Mouse (Mus musculus): ENCODE data around the gene Txnip.

Txnip gene

GRCm38 (mm10) chr3:96576690-96577541 lies 19.2 kb downstream of the Txnip start, which contains the start of gene Gm16253:
Gene Gm16253 (plus strand): TSS chr3:96576984.
- in situ Hi-C loops (cut with MboI; ENCODE audit: low pct_unique_long_range_greater_than_20kb in 1 of 2, low sequenced_read_pairs in 2 of 2, unreplicated experiment in 1 of 2), result no loop called here

GRCm38 (mm10) chr3:96577566-96577965 lies 19.8 kb downstream of the Txnip start:
- in situ Hi-C loops (cut with MboI; ENCODE audit: low pct_unique_long_range_greater_than_20kb in 1 of 2, low sequenced_read_pairs in 2 of 2, unreplicated experiment in 1 of 2), result no loop called here

GRCm38 (mm10) chr3:96578561-96579238 lies 20.9 kb downstream of the Txnip start:
- in situ Hi-C loops (cut with MboI; ENCODE audit: low pct_unique_long_range_greater_than_20kb in 1 of 2, low sequenced_read_pairs in 2 of 2, unreplicated experiment in 1 of 2), result no loop called here

GRCm38 (mm10) chr3:96579239-96579750 lies 21.5 kb downstream of the Txnip start:
- in situ Hi-C loops (cut with MboI; ENCODE audit: low pct_unique_long_range_greater_than_20kb in 1 of 2, low sequenced_read_pairs in 2 of 2, unreplicated experiment in 1 of 2), result no loop called here

GRCm38 (mm10) chr3:96579885-96580454 lies 22.2 kb downstream of the Txnip start:
- in situ Hi-C loops (cut with MboI; ENCODE audit: low pct_unique_long_range_greater_than_20kb in 1 of 2, low sequenced_read_pairs in 2 of 2, unreplicated experiment in 1 of 2), result loop anchor here (5.0 to 10.0 kb wide), 2 partner anchors 38 to 65 kb away; partner anchors contain the start of gene Itga10 (in 1 of the 2)

- in situ Hi-C loops (cut with MboI; ENCODE audit: low pct_unique_long_range_greater_than_20kb in 1 of 2, low sequenced_read_pairs in 2 of 2, unreplicated experiment in 1 of 2), result loop anchor here (5.0 to 10.0 kb wide), 2 partner anchors 39 to 64 kb away; partner anchors contain the start of gene Itga10 (in 1 of the 2)
Observed at GRCm38 (mm10) chr3:96581141-96581540, 23.4 kb downstream of the Txnip start.

- in situ Hi-C loops (cut with MboI; ENCODE audit: low pct_unique_long_range_greater_than_20kb in 1 of 2, low sequenced_read_pairs in 2 of 2, unreplicated experiment in 1 of 2), result loop anchor here (5.0 to 10.0 kb wide), 2 partner anchors 40 to 63 kb away; partner anchors contain the start of gene Itga10 (in 1 of the 2)
Observed at GRCm38 (mm10) chr3:96581771-96582515, 24.2 kb downstream of the Txnip start.

- in situ Hi-C loops (cut with MboI; ENCODE audit: low pct_unique_long_range_greater_than_20kb in 1 of 2, low sequenced_read_pairs in 2 of 2, unreplicated experiment in 1 of 2), result loop anchor here (5.0 to 10.0 kb wide), 2 partner anchors 41 to 61 kb away; partner anchors contain the start of gene Itga10 (in 1 of the 2)
Observed at GRCm38 (mm10) chr3:96583386-96583785, 25.6 kb downstream of the Txnip start.

GRCm38 (mm10) chr3:96590657-96591056 lies 32.9 kb downstream of the Txnip start:
- in situ Hi-C loops (cut with MboI; ENCODE audit: low pct_unique_long_range_greater_than_20kb in 1 of 2, low sequenced_read_pairs in 2 of 2, unreplicated experiment in 1 of 2), result no loop called here

- in situ Hi-C loops (cut with MboI; ENCODE audit: low pct_unique_long_range_greater_than_20kb in 1 of 2, low sequenced_read_pairs in 2 of 2, unreplicated experiment in 1 of 2), result no loop called here
Observed at GRCm38 (mm10) chr3:96593374-96593773, 35.6 kb downstream of the Txnip start.

GRCm38 (mm10) chr3:96593790-96594560 lies 36.2 kb downstream of the Txnip start, which contains the start of gene Polr3gl:
Gene Polr3gl (minus strand): TSS chr3:96594181.
- in situ Hi-C loops (cut with MboI; ENCODE audit: low pct_unique_long_range_greater_than_20kb in 1 of 2, low sequenced_read_pairs in 2 of 2, unreplicated experiment in 1 of 2), result no loop called here

GRCm38 (mm10) chr3:96594851-96595250 lies 37.1 kb downstream of the Txnip start:
- in situ Hi-C loops (cut with MboI; ENCODE audit: low pct_unique_long_range_greater_than_20kb in 1 of 2, low sequenced_read_pairs in 2 of 2, unreplicated experiment in 1 of 2), result no loop called here

GRCm38 (mm10) chr3:96595661-96596060 lies 37.9 kb downstream of the Txnip start:
- in situ Hi-C loops (cut with MboI; ENCODE audit: low pct_unique_long_range_greater_than_20kb in 1 of 2, low sequenced_read_pairs in 2 of 2, unreplicated experiment in 1 of 2), result no loop called here

- in situ Hi-C loops (cut with MboI; ENCODE audit: low pct_unique_long_range_greater_than_20kb in 1 of 2, low sequenced_read_pairs in 2 of 2, unreplicated experiment in 1 of 2), result no loop called here
Observed at GRCm38 (mm10) chr3:96596228-96596707, 38.5 kb downstream of the Txnip start, which contains the start of gene Ankrd34a. Gene Ankrd34a (plus strand): TSS chr3:96596636.

- in situ Hi-C loops (cut with MboI; ENCODE audit: low pct_unique_long_range_greater_than_20kb in 1 of 2, low sequenced_read_pairs in 2 of 2, unreplicated experiment in 1 of 2), result no loop called here
Observed at GRCm38 (mm10) chr3:96596855-96597254, 39.1 kb downstream of the Txnip start.

GRCm38 (mm10) chr3:96597435-96597891 lies 39.7 kb downstream of the Txnip start:
- in situ Hi-C loops (cut with MboI; ENCODE audit: low pct_unique_long_range_greater_than_20kb in 1 of 2, low sequenced_read_pairs in 2 of 2, unreplicated experiment in 1 of 2), result no loop called here

Measured in mouse embryonic stem cell (cell line).